Mouse (Mus musculus) liver, embryonic 13.5 days (tissue): ENCODE data around the gene Ccr7. TPM values are rescaled to one million over a fixed set of nuclear protein-coding genes. Genes with fewer than 3 reads are reported as not detected.
A peak's percentile ranks its signal among the peaks of the same experiment; 100 is the strongest.

Experiments
- ATAC-seq: fragments of 200-750 bp; cut with Nextera tagmentation; 2 replicates; pipeline ENCODE4 v1.8.0; 2017; ENCODE audit warnings: low read depth, mild to moderate bottlenecking, moderate number of reproducible peaks, moderate library complexity
- DNase-seq: peaks from one replicate; pipeline ENCODE4 v3.0.0; 2022
- H3K27ac ChIP-seq: fragments of 300-500 bp; sonication (generic); 2 replicates; pipeline ENCODE4 v1.5.1; 2015; ENCODE audit warnings: moderate library complexity, mild to moderate bottlenecking, inconsistent platforms
- H3K27me3 ChIP-seq: fragments of 300-500 bp; sonication (generic); 2 replicates; pipeline ENCODE4 v1.6.1; 2015; ENCODE audit warnings: mild to moderate bottlenecking, inconsistent platforms
- H3K36me3 ChIP-seq: fragments of 300-500 bp; sonication (generic); 2 replicates; pipeline ENCODE4 v1.6.1; 2015; ENCODE audit warnings: mild to moderate bottlenecking, inconsistent platforms
- H3K4me1 ChIP-seq: fragments of 300-500 bp; sonication (generic); replicated peaks from 2 replicates; pipeline ENCODE4 v1.6.1; 2015; ENCODE audit warnings: inconsistent platforms
- H3K4me2 ChIP-seq: fragments of 300-500 bp; sonication (generic); 2 replicates; pipeline ENCODE4 v1.6.1; 2015; ENCODE audit warnings: inconsistent platforms, mild to moderate bottlenecking, moderate library complexity
- H3K4me3 ChIP-seq: fragments of 300-500 bp; sonication (generic); replicated peaks from 2 replicates; pipeline ENCODE4 v1.5.1; 2015; ENCODE audit warnings: mild to moderate bottlenecking, inconsistent platforms
- H3K9ac ChIP-seq: fragments of 300-500 bp; sonication (generic); 2 replicates; pipeline ENCODE4 v1.6.1; 2015; ENCODE audit warnings: mild to moderate bottlenecking, inconsistent platforms
- H3K9me3 ChIP-seq: fragments of 300-500 bp; sonication (generic); replicated peaks from 2 replicates; pipeline ENCODE4 v1.6.1; 2016; ENCODE audit warnings: inconsistent platforms
- WGBS: fragments of 180-500 bp; shearing (Covaris S2); methylation state at CpG from one replicate; pipeline ENCODE4 v1.1.7; 2015; ENCODE audit not compliant: insufficient replicate concordance; 5-methylcytosine and 5-hydroxymethylcytosine counted together
- polyA plus RNA-seq: library from polyadenylated mRNA; unstranded; fragments of >200 nt; fragmentation: Nextera tagmentation; extraction: Ambion mirVana; gene quantifications from 2 replicates; pipeline ENCODE4 v1.2.1, GENCODE M21; 2015

The Ccr7 gene
- polyA plus RNA-seq, 1 experiment from 2014 or later = 0.17 TPM

DNA sequence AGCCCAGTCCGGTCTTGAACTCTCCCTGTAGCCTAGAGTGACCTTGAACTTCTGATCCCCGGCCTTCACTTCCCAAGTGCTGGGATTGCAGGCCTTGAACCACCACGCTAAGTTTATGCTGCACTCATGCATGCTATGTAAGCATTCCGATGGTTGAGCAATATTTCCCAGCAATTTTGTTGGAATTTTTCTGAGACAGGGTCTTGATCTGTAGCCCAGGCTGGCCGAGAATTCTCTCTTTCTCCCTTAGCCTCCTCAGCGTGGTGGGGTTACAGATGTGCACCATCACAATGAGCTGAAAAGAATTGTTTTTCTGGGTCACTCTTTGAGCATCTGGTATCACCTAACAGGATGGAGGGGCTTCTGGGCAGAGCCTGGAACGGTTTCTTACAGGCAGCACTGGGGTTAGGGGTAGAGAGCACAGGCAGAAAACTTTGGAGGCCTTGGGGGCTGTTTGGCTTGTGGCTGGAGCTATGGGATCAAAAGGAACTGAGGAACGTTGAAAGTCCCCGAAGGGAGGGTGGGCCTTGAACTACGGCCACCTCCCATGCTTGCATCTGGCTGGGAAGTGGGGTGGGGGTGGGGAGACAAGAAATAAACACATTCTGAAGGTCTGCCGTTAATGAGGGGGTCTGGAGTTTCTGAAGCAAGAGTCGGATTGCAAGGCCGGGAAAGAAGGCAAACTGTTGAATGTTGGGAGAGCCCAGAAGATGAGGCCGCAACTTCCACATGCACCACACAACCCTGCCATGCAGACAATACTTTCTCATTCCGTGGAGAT is 20.4 kb downstream of the Ccr7 start:
- Histone ChIP-seq H3K9me3 (no peaks in the 10 kb centered on the region), H3K4me2 (no peak overlapping the region), H3K27ac (0 out of 2 replicates have a peak overlapping the region, but pooled peaks have one; percentile 29), H3K4me3 (no peak overlapping the region), H3K9ac (no peak overlapping the region), H3K27me3 (peaks cover 8% of the 10 kb centered on the region), H3K4me1 (peaks cover 22% of the 10 kb centered on the region), H3K36me3 (no peaks in the 10 kb centered on the region)
- DNase-seq (no peak), ATAC-seq (no peak)
- WGBS = 48% methylated on average over 15 of the region's 15 CpGs

DNA sequence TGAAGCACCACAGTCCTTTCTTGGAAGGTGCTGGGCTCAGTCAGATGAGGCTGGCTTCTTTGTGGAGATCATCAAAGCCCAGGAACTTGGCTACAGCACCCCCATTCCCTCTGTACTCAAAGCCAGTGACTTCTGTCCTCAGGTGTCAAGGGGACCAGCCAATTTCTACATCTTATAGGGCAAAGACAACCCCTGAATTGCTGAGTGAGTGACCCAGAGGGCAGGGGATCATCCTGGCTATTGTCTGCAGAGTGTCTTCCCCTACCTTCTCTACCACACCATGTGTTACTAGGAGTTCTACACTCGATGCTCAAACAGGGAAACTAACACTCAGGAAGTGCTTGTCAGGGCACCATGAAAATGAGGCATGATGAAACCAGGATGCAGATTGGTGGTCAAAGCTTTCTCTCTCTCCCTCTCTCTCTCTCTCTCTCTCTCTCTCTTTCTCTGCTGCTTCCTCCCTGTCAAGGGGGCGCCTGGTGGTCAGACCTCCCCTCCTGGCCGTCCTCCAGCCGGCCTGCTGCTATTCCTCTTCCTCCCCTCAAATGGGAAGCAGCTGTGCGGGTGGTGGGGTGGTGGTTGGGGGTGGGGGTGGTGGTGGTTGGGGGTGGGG is 21.5 kb downstream of the Ccr7 start:
- Histone ChIP-seq H3K27me3 (peaks cover 8% of the 10 kb centered on the region), H3K9ac (no peak overlapping the region), H3K4me1 (peaks cover 23% of the 10 kb centered on the region), H3K9me3 (no peaks in the 10 kb centered on the region), H3K27ac (no peak overlapping the region), H3K36me3 (no peaks in the 10 kb centered on the region), H3K4me2 (no peak overlapping the region), H3K4me3 (no peak overlapping the region)
- 14% methylated on average over 4 of the region's 5 CpGs for WGBS
- ATAC-seq (no peak), DNase-seq (no peak)

DNA sequence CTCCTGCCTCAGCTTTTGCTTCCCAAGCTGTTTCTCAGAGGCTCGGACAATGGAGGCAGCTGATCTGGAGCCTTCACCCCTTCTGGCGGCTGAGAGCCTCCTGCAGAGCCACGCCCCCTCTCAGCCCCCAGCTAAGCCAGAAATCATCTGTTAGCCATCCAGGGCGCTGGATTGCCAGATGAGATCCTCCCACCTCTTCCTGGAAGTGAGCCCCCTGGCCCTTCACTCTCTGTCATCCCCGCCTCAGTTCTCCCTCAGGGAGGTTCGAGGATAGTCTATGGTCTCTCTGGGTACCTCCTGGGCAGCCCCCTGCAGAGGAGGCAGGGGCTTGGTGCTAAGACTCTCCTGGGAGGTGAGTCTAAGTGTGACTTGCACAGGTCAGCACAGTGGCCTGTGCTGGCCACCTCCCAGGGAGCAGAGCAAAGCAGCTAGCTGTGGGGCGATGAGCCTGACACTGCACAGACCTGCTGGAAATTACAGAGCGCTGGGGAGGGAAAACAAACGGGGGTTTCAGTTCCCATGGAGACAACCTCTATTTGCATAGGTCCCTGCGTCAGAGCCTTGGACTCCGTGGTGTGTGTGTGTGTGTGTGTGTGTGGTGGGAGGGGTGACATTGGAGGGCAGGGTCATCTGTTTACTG is 22.7 kb downstream of the Ccr7 start:
- Histone ChIP-seq H3K4me3 (no peak overlapping the region), H3K9ac (no peak overlapping the region), H3K9me3 (no peaks in the 10 kb centered on the region), H3K4me2 (peak overlapping the region; percentile 17; the same call in 1 of the 2 replicates), H3K27ac (no peak overlapping the region), H3K36me3 (no peaks in the 10 kb centered on the region), H3K4me1 (peaks cover 32% of the 10 kb centered on the region), H3K27me3 (peaks cover 8% of the 10 kb centered on the region)
- WGBS = 13% methylated on average over 11 of the region's 11 CpGs
- DNase-seq (no peak), ATAC-seq (peak; percentile 54; the same call in 1 of the 2 replicates)

DNA sequence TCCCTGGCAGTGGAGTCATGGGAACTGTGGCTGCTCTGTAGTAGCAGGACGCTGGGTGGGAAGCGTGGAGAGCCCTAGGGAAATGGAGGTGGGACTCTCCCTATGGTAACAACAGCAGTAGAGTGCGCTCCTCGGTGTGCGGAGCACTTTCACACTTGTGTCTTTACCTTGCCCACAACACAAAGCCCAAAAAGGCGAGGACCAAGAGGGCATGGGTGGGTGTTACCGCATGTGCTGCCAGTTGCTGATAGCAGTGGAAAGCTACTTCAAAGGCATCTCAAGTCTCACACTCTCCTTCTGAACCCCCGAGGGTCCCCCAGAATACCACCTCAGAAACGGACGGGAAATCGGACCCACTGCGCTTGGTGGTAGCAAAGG is 23.4 kb downstream of the Ccr7 start:
- Histone ChIP-seq H3K27ac (no peak overlapping the region), H3K4me3 (no peak overlapping the region), H3K9ac (no peak overlapping the region), H3K27me3 (peaks cover 8% of the 10 kb centered on the region), H3K36me3 (no peaks in the 10 kb centered on the region), H3K9me3 (no peaks in the 10 kb centered on the region), H3K4me2 (no peak overlapping the region), H3K4me1 (peaks cover 38% of the 10 kb centered on the region)
- ATAC-seq = no peak
- 29% methylated on average over 12 of the region's 12 CpGs for WGBS
- no peak for DNase-seq

DNA sequence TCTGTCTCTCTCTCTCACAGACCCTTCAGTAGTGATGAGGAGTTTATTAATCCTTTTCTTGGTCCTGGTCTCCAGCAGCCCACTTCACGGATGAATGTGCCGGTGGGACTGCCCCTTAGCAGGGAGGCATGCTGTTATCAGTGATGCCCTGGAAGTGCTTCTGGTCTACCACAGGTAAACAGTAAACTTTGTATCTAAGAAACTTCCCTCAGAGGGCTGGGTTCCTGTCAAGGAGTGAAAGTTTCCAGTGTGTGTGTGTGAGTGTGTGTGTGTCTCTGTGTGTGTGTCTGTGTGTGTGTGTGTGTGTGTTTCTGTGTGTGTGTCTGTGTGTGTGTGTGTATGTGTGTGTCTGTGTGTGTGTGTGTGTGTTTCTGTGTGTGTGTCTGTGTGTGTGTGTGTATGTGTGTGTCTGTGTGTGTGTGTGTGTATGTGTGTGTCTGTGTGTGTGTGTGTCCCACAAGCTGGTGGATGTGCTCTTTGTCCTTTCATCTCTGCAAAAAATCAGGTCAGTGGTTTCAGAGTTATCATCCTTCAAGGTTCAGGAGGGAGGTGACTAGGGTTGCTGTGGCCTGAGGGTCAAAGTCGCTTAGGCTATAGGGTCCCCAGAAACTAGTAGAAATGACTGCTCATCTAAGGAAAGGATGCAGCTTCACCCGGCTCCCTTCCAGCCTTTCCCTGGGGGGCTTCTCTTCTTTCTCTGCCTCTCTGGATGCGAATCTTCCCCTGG is 24.0 kb downstream of the Ccr7 start:
- ATAC-seq (no peak), DNase-seq (no peak)
- H3K27me3 ChIP-seq = peaks cover 8% of the 10 kb centered on the region
- H3K4me3 ChIP-seq = no peak overlapping the region
- H3K9me3 ChIP-seq = no peaks in the 10 kb centered on the region
- H3K4me1 ChIP-seq = peaks cover 44% of the 10 kb centered on the region
- H3K4me2 ChIP-seq = no peak overlapping the region
- 39% methylated on average over 5 of the region's 5 CpGs for WGBS
- H3K9ac ChIP-seq = no peak overlapping the region
- no peak overlapping the region for H3K27ac ChIP-seq
- no peaks in the 10 kb centered on the region for H3K36me3 ChIP-seq

DNA sequence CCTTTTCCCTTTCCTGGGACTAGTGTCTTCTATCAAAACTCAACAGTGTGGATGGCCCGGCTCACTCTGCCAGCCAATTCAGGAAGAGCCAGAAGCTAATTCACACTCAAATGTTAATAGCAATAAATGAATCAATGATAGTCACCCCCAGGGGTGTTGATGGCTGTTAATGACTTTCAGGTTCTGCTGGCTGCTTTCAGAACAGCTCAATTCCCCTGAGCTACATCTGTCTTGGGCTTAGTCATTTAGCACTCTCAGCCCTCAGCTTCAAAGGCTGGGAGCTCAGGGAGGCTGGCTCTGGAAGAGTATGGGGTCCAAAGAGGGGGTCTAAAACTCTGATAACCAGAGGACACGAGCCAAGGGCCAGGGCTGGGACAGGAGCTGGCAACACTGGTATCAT is 25.6 kb downstream of the Ccr7 start:
- H3K27ac ChIP-seq = no peak overlapping the region
- no peak for ATAC-seq
- no peak overlapping the region for H3K9ac ChIP-seq
- no peaks in the 10 kb centered on the region for H3K36me3 ChIP-seq
- H3K9me3 ChIP-seq = no peaks in the 10 kb centered on the region
- no peak overlapping the region for H3K4me3 ChIP-seq
- H3K27me3 ChIP-seq = peaks cover 8% of the 10 kb centered on the region
- H3K4me1 ChIP-seq = peaks cover 46% of the 10 kb centered on the region
- WGBS = 37% methylated on average over 2 of the region's 2 CpGs
- DNase-seq = no peak
- no peak overlapping the region for H3K4me2 ChIP-seq

DNA sequence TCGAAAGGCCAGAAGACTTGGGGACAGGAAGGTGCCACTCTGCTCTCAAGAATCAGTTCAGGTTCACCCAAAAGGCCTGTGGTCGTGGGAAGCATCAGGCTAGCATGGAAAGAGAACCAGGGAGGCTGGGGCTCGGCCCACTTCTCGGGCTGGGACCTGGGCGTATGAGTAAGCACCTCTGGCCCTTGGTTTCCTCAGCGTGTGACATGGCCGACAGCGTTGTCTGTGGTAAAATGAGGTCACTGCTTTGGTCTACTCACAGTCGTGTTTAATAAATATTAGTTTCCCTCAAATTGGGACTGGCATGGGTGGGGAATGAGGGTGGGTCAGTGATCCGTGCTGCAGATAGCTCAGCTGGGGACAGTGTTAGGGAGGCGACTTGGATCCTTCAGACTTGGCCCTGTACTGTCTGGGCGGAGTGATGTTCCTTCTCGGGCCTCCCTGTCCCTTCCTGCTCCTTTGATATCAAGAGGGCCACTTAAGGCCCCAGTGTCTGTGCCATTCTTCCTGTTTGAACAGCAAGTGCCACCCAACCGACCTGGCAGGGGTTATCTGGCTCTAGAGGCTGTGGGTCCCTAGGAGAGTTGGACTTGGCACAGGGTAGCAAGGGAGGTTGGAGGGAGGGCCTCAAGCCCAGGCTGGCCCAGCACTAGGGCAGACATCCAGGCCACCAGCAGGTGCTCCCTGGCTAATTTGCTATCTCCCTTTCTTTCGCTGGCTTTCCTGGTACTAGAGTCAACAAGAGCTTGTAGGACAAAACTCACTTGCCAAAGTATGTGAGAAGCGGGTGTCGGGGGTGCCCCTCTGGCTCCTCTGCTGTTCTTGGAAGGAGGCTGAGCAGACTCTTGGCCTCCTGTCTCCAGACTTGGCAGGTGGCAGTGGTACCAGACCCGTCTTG is 26.8 kb downstream of the Ccr7 start:
- peaks cover 8% of the 10 kb centered on the region for H3K27me3 ChIP-seq
- H3K4me1 ChIP-seq = peaks cover 43% of the 10 kb centered on the region
- no peaks in the 10 kb centered on the region for H3K9me3 ChIP-seq
- peak overlapping the region; percentile 41 for H3K27ac ChIP-seq
- ATAC-seq (no peak), DNase-seq (no peak)
- 48% methylated on average over 18 of the region's 18 CpGs for WGBS
- H3K4me2 ChIP-seq = no peak overlapping the region
- no peaks in the 10 kb centered on the region for H3K36me3 ChIP-seq
- H3K4me3 ChIP-seq = no peak overlapping the region
- no peak overlapping the region for H3K9ac ChIP-seq

DNA sequence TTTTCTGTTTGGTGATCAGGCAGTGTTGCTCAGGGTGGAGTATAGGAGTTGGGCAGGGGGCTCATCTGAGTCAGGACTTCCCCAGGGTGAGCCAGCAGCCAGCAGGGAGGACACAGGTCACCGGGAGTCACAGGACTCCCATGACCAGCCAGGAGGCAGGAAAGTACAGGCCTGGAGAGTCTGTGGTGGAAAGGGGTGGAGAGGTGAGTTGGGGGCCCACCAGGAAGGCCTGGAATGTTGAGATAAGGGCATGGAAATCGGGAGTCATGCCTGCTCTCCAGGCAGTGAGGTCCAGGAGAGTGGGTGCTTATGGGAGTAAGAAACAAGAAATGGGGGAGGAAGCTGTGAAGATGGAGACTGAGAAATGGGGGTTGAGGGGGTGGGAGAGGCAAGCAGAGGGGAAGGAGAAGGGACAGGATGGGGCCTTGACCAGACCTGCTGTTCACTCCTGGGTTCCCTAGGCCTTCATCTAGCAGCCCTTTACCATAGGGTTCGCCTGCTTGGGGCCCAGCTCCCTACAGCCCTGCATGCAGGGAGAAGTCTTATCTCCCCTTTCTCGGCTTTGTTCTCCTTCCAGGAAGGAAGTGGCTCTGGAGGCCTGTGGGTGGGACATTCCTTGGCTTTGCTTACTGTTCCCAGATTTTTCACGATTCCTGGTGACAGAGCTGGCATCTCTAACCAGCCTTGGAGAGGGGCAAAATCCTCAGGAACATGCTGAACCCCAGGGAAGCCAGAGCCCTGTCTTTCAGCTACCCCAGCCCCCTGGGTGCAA is 28.2 kb downstream of the Ccr7 start:
- peaks cover 35% of the 10 kb centered on the region for H3K4me1 ChIP-seq
- peaks cover 1% of the 10 kb centered on the region; the same call in 1 of the 2 replicates for H3K27me3 ChIP-seq
- no peaks in the 10 kb centered on the region for H3K9me3 ChIP-seq
- WGBS = 8% methylated on average over 5 of the region's 5 CpGs
- H3K4me3 ChIP-seq = no peak overlapping the region
- H3K4me2 ChIP-seq = no peak overlapping the region
- H3K9ac ChIP-seq = no peak overlapping the region
- H3K36me3 ChIP-seq = no peaks in the 10 kb centered on the region
- H3K27ac ChIP-seq = peak overlapping the region; percentile 41
- ATAC-seq (peak; percentile 50; the same call in 1 of the 2 replicates), DNase-seq (no peak)

DNA sequence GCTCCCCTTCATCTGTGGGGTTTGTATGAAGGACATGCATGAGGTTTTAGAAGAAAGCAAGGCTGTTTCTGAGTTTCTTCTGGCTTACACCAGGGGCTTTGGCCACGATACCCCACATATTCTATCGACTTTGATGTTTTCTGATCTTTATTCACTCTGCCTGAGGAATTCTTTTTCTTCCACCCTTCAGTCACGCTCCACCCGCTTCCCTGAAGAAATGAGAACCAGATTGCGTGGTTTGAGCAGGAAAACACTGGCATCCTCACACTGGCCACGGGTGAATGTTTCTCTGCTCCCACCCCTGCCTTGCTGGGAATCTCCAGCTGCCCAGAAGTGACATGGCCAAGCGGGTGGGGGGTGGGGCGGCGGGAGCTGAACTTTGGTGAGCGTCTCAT is 30.2 kb downstream of the Ccr7 start:
- Histone ChIP-seq H3K4me2 (no peak overlapping the region), H3K36me3 (no peaks in the 10 kb centered on the region), H3K27me3 (no peaks in the 10 kb centered on the region), H3K4me3 (no peak overlapping the region), H3K4me1 (peaks cover 29% of the 10 kb centered on the region), H3K27ac (no peak overlapping the region), H3K9ac (no peak overlapping the region), H3K9me3 (no peaks in the 10 kb centered on the region)
- no peak for ATAC-seq
- no peak for DNase-seq
- 51% methylated on average over 10 of the region's 10 CpGs for WGBS

DNA sequence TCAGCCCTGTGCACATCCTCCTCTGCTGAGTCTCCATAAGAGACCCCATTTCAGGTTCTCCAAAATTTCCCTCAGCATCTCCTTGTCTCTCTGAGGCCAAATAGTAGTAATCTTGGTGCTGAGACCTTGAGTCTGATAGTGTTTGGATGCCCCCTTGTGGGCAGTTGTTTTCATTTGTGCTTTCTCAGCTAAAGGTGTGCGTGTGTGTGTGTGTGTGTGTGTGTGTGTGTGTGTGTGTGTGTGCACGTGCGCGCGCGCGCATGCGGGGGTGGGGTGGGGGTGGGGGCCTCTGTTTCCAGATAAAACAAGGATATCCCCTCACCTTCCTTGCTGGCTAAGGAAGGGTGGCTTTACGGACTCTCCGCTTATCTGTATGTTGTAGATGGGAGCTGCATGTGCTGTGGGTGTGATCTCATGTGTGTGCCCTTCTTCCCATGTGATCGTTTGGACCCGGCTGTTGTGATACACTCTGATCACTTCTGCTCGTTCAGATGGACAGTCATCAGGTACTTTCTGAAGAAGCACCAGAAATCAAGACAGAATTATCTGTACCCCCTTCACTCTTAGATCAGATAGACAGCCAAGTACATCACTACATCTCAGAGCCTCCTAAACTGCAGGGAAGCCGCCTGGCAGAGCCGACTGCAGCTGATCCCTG is 30.8 kb downstream of the Ccr7 start:
- DNase-seq (no peak), ATAC-seq (no peak)
- no peaks in the 10 kb centered on the region for H3K27me3 ChIP-seq
- H3K4me1 ChIP-seq = peaks cover 29% of the 10 kb centered on the region
- no peaks in the 10 kb centered on the region for H3K9me3 ChIP-seq
- H3K9ac ChIP-seq = no peak overlapping the region
- H3K4me2 ChIP-seq = no peak overlapping the region
- no peak overlapping the region for H3K27ac ChIP-seq
- H3K36me3 ChIP-seq = no peaks in the 10 kb centered on the region
- WGBS = 22% methylated on average over 15 of the region's 15 CpGs
- H3K4me3 ChIP-seq = no peak overlapping the region
